Comparison of ENCODE assay signal across 10 mouse cellular contexts in the genomic region with DNA sequence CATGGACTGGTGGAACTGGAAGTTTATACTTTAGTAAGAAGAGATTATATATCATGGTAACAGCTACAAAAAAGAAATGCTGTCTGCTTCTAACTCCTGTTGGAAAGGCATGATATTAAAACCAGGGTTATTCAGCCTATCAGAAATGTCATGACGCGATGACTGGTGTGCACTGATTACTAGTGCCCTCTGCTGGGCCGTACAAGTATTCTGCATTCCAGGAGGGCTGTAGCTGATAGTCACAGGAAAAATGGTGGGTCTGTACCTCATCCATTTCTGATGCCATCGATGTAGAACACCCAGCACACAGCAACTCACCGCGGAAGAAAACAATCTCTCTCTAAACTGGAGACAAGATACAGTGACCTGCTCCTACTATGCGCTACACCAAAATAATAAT.
DNase-seq lines count a peak whose midpoint lies in the region; TF ChIP-seq lines count a peak whose summit lies in the region.
"Had no signal": no experiment of that assay in that cellular context is flagged by ENCODE, and none has a peak within 500 bp of the region (broad histone marks: within the 10 kb centered on the region; RNA-seq: fewer than 3 reads in every experiment).

No protein-coding gene starts in this region.

- no peak overlapping the region for H3K27ac ChIP-seq in cortical plate, adult 2 months (ENCODE audit: insufficient read depth, low read length)

- DNase-seq in cerebellum, postnatal 14 days, result peak; percentile 6 to 13
- no peak for DNase-seq in cerebellum, adult 8-10 months
- DNase-seq in kidney, postnatal 14 days, result peak; percentile 1
- no peak for DNase-seq in kidney, adult 18-20 months
- DNase-seq in 416B (ENCODE audit: low read depth), result peak; percentile 3
- DNase-seq in thymus, postnatal 14 days, result no peak
- DNase-seq in left cerebral cortex, adult 18-20 months (ENCODE audit: low spot score in 2 of 2), result no peak
- DNase-seq: kidney, adult 8-10 months; right cerebral cortex, adult 18-20 months had no signal

- H3K4me1 ChIP-seq in cortical plate, adult 2 months (ENCODE audit: control insufficient read depth, insufficient read depth, low read length), result no peaks in the 10 kb centered on the region

- TF ChIP-seq CTCF in cortical plate, adult 2 months (IDR thresholded peaks at IDR 0.05; ENCODE audit: extremely low read depth, insufficient read depth, low read length), result peak; percentile 13; the same call in 1 of the 2 replicates

- no peak overlapping the region for H3K4me3 ChIP-seq in cortical plate, adult 2 months (ENCODE audit: insufficient read depth, low read length)

- TF ChIP-seq POLR2A in cortical plate, adult 2 months (IDR thresholded peaks at IDR 0.05; ENCODE audit: extremely low read depth, insufficient read depth, low read length), result no peak

Comparison
In these comparisons a context has a peak if more than half of its experiments do, and no peak if none do; other contexts are left out.
1. DNase-seq: peak in cerebellum, postnatal 14 days (2 of 2), kidney, postnatal 14 days (single experiment) and 416B (single experiment); none in cerebellum, adult 8-10 months (single experiment), kidney, adult 18-20 months (single experiment), thymus, postnatal 14 days (single experiment) and left cerebral cortex, adult 18-20 months (0 of 2).